Mouse (Mus musculus) E14TG2a.4 (cell line): Measurements from ENCODE around the gene Med29.

Experiments
- CTCF ChIP-seq: conservative IDR thresholded peaks from 2 replicates; pipeline ENCODE4 v1.5.1; 2014; ENCODE audit warnings: low read length
- NANOG ChIP-seq: IDR thresholded peaks from 2 replicates; pipeline ENCODE4 v1.6.1; 2014; ENCODE audit warnings: borderline replicate concordance, low read length, mixed read lengths
- POU5F1 ChIP-seq: IDR thresholded peaks from 2 replicates; pipeline ENCODE4 v1.6.1; 2014; ENCODE audit warnings: low read length, borderline replicate concordance

DNA sequence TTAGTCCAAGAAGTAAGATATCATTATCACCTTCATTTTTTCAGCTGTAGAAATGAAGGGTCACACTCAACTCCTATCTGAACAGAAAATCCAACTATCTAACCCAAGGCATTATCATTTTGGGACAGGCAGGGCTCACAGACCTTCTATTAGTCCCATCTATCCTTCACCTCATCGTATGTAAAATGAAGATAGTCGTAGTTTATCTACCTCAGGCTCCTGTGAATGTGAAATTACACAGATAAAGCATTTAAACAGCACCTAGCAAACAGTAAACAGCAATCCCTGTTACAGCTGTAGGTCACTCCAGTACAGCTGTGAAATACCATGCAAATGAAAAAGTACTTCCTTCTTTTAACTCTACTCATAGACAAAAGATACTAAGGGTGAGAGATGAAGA, 39.7 kb upstream of the Med29 start:
- no peak for TF ChIP-seq CTCF
- no peak for TF ChIP-seq NANOG
- TF ChIP-seq POU5F1 = no peak
